Mouse (Mus musculus) CD4-positive, CD25-positive, alpha-beta regulatory T cell, adult 9 weeks (primary cell): Measurements from ENCODE around the gene Pou5f1. TPM values are rescaled to one million over a fixed set of nuclear protein-coding genes. Genes with fewer than 3 reads are reported as not detected.

ENCODE experiments used
- polyA plus RNA-seq: library from polyadenylated mRNA; unstranded; fragments of 100-300 nt; shearing (Covaris generic); gene quantifications from one replicate; pipeline ENCODE4 v1.2.1, GENCODE M21; 2017

The Pou5f1 gene
- polyA plus RNA-seq = not detected

DNA sequence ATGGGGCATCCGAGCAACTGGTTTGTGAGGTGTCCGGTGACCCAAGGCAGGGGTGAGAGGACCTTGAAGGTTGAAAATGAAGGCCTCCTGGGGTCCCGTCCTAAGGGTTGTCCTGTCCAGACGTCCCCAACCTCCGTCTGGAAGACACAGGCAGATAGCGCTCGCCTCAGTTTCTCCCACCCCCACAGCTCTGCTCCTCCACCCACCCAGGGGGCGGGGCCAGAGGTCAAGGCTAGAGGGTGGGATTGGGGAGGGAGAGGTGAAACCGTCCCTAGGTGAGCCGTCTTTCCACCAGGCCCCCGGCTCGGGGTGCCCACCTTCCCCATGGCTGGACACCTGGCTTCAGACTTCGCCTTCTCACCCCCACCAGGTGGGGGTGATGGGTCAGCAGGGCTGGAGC, at the start of gene Pou5f1:
Gene Pou5f1, plus strand, starts transcription at position 243 of the 400 bp plus-strand sequence.

DNA sequence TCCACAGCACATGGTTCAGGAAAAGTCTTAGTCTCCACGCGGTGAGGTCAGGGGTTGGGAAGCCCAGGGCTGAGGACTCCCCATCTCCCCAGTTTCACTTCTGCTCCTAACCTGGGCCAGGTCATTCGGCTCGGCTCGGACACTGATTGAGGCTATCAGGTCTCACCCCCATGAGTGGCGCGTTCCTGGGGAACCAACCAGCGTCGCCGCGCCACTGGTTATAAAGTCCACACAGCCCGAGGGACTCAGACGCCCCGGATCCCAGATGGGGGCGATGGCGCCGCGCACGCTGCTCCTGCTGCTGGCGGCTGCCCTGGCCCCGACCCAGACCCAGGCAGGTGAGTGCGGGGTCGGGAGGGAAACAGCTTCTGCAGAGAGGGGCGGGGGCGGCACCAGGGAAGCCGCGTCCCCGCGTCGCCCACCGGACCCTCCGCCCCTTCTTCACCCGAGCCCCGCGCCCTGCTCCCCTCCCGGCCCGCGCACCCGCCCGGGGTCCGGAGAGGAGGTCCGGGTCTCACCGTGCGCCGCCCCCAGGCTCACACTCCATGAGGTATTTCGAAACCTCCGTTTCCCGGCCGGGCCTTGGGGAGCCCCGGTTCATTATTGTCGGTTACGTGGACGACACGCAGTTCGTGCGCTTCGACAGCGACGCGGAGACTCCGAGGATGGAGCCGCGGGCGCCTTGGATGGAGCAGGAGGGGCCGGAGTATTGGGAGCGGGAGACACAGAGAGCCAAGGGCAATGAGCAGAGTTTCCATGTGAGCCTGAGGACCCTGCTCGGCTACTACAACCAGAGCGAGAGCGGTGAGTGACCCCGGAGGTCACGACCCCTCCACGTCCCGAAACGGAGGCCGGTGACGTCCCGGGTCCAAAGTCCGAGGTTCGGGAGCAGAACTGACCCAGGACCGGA, 35.7 kb upstream of the Pou5f1 start, which contains the start of gene H2-Q10:
Gene H2-Q10, plus strand, starts transcription at position 248 of the 910 bp plus-strand sequence.

DNA sequence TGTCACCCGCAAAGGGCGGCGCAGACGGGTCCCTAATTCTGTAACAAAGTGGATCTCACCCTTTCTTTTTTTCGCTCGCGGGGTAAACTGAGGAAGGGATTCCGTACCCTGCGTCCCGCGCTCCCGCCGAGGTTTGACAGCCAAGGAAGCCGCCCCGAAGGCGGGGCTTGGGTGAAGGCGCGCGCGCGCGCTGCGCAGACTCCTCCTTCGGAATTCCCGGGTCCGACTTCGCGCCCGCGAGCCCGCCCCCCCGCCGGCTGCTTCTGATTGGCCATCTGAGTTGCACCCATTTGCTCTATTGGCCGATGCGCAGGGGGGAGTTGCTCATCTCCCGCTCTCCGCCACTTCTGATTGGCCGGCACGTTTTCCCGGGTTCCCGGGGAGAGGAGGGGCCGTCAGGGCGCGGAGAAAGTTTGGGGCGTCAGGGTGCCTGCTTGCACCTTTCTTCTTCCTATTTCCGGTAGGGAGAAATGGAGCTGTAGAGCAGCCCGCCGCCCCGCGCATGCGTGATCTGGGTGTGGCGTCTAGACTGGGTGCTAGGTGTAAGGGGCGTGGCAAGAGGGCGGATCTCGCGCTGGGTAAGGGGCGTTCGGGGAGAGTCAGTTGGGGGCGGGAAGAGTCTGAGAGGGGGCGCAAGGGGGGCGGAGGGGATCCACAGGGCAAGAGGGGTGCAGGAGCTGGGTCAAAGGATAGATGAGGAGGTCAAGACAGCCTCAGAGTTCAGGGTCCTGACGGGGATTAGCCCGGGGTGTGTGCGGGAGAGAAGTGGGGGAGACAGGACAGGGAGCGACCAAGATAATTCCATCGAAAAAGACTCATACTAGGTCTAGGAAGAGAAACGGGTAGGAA, 11.1 kb downstream of the Pou5f1 start, which contains the start of the genes Tcf19 and Cchcr1:
Gene Tcf19, minus strand, starts transcription at position 173 of the 849 bp plus-strand sequence.
Gene Cchcr1, plus strand, starts transcription at position 449 of the 849 bp plus-strand sequence.

DNA sequence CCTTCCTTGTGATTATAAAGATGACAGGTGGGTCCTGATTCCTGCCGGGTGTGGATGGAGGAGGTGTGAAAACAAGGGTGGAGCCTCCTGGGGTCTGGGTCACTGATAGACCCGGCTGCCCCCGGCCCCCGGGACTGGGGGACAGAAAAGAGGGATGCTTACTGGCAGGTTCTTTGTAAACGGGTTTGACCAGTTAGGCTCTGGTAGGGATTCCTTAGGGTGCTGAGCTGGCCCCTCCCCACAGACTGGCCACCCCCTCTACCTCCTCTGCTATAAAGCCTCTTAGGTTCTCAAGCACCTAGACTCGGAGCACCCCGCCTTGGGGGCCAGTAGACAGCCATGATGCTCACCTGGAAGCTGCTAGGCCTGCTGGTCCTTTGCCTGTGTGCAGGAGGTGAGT, 27.1 kb downstream of the Pou5f1 start, which contains the start of gene Psors1c2:
Gene Psors1c2, plus strand, starts transcription at position 301 of the 400 bp plus-strand sequence.

DNA sequence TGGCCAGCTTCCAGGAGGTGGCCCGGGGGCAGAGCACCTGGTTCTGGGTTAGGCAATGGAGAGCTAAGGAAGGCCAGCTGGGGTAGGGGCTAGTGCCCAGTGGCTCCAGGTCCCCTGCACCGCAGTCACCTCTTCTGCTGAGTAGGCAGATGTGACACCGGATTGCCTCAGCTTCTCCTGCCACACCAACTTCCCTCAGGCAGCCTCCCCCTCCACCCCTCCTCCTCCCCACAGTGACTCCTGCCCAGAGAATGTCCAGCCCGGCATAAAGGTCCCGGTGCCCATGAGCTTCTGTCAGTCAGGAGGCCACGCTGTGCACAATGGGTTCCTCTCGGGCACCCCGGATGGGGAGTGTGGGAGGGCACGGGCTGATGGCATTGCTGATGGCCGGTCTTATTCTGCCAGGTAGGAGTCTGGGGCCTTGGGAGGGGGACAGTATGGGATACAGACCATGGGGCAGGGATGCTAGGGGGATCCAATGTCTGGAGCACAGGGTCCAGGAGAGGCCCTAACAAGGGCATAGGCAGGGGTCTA, 46.1 kb downstream of the Pou5f1 start, which contains the start of gene Cdsn:
Gene Cdsn, plus strand, starts transcription at position 248 of the 534 bp plus-strand sequence.

Other genes with a start within 250 kb of the Pou5f1 start
- 5,181 TPM for gene H2-D1, start 243.3 kb upstream of the Pou5f1 start, polyA plus RNA-seq
- 0.15 TPM for gene H2-Q1, start 185.6 kb upstream of the Pou5f1 start, polyA plus RNA-seq
- 20.2 TPM for gene H2-Q2, start 163.8 kb upstream of the Pou5f1 start, polyA plus RNA-seq
- 45.7 TPM for gene H2-Q4, start 126.4 kb upstream of the Pou5f1 start, polyA plus RNA-seq
- 903 TPM for gene H2-Q6, start 81.2 kb upstream of the Pou5f1 start, polyA plus RNA-seq
- 2,503 TPM for gene H2-Q7, start 66.9 kb upstream of the Pou5f1 start, polyA plus RNA-seq
- gene H2-Q10, start 35.9 kb upstream of the Pou5f1 start, polyA plus RNA-seq = 22.9 TPM
- 16.4 TPM for gene Tcf19, start 10.8 kb downstream of the Pou5f1 start, polyA plus RNA-seq
- gene Cchcr1, start 11.1 kb downstream of the Pou5f1 start, polyA plus RNA-seq = 8.8 TPM
- not detected for gene Psors1c2, start 27.2 kb downstream of the Pou5f1 start, polyA plus RNA-seq
- not detected for gene Cdsn, start 46.1 kb downstream of the Pou5f1 start, polyA plus RNA-seq
- not detected for gene 2300002M23Rik, start 61.4 kb downstream of the Pou5f1 start, polyA plus RNA-seq
- not detected for gene Sfta2, start 95.5 kb downstream of the Pou5f1 start, polyA plus RNA-seq
- gene Gm9573, start 120.6 kb downstream of the Pou5f1 start, polyA plus RNA-seq = not detected
- not detected for gene Mucl3, start 137.7 kb downstream of the Pou5f1 start, polyA plus RNA-seq
- 42.1 TPM for gene Vars2, start 161.6 kb downstream of the Pou5f1 start, polyA plus RNA-seq
- 28.8 TPM for gene Gtf2h4, start 167.7 kb downstream of the Pou5f1 start, polyA plus RNA-seq
- 5.8 TPM for gene Ddr1, start 198.6 kb downstream of the Pou5f1 start, polyA plus RNA-seq